Comparison of ENCODE assay signal across 8 mouse cellular contexts in genomic region chr14:33247623-33248022, GRCm38 (mm10). TPM values are rescaled to one million over a fixed set of nuclear protein-coding genes. Genes with fewer than 3 reads are reported as not detected.
DNase-seq lines count a peak whose midpoint lies in the region; ATAC-seq lines count a peak whose summit lies in the region.

No protein-coding gene starts in this region.

- no peaks in the 10 kb centered on the region for H3K36me3 ChIP-seq in neural tube, embryonic 15.5 days
- H3K36me3 ChIP-seq in lung, embryonic 15.5 days = no peaks in the 10 kb centered on the region

- H3K9ac ChIP-seq in neural tube, embryonic 15.5 days (replicated peaks) = no peak overlapping the region
- H3K9ac ChIP-seq in lung, embryonic 15.5 days = no peak overlapping the region

- peaks cover 14% of the 10 kb centered on the region for H3K27me3 ChIP-seq in neural tube, embryonic 15.5 days (replicated peaks)
- H3K27me3 ChIP-seq in lung, embryonic 15.5 days = peaks cover 11% of the 10 kb centered on the region; the same call in 1 of the 2 replicates

- no peak overlapping the region for H3K4me3 ChIP-seq in neural tube, embryonic 15.5 days (replicated peaks)
- no peak overlapping the region for H3K4me3 ChIP-seq in brown adipose tissue, adult 24 weeks (ENCODE audit: insufficient read depth, low read depth, low read length)
- H3K4me3 ChIP-seq in lung, embryonic 15.5 days = no peak overlapping the region

- ATAC-seq in neural tube, embryonic 15.5 days (ENCODE audit: low FRiP score) = no peak
- peak; percentile 53; the same call in 1 of the 2 replicates for ATAC-seq in lung, embryonic 15.5 days (ENCODE audit: borderline replicate concordance, extremely low read depth, low FRiP score, low TSS enrichment)
- no peak for ATAC-seq in activated CD4-positive, CD25-positive, alpha-beta regulatory T cell, adult 4 months

- no peaks in the 10 kb centered on the region for H3K9me3 ChIP-seq in neural tube, embryonic 15.5 days (replicated peaks)
- no peaks in the 10 kb centered on the region for H3K9me3 ChIP-seq in lung, embryonic 15.5 days

- 52% methylated on average over 11 of the region's 11 CpGs for WGBS in neural tube, embryonic 15.5 days
- WGBS in lung, embryonic 15.5 days = 23% methylated on average over 11 of the region's 11 CpGs

- H3K4me1 ChIP-seq in neural tube, embryonic 15.5 days = peaks cover 18% of the 10 kb centered on the region
- peaks cover 15% of the 10 kb centered on the region for H3K4me1 ChIP-seq in brown adipose tissue, adult 24 weeks (ENCODE audit: control insufficient read depth, insufficient read depth, insufficient read length, low read length)
- peaks cover 10% of the 10 kb centered on the region for H3K4me1 ChIP-seq in lung, embryonic 15.5 days

- no peak overlapping the region for H3K4me2 ChIP-seq in neural tube, embryonic 15.5 days
- H3K4me2 ChIP-seq in lung, embryonic 15.5 days = no peak overlapping the region

- DNase-seq in neural tube, embryonic 10.5 days (ENCODE audit: extremely low spot score, low spot score) = peak; percentile 32
- peak; percentile 65 to 71 for DNase-seq in gastrocnemius, adult 8-10 months (ENCODE audit: low spot score in 2 of 2)
- peak; percentile 46 for DNase-seq in kidney, postnatal 14 days
- DNase-seq in spleen, postnatal 14 days (ENCODE audit: low spot score in 2 of 2) = no peak

- H3K27ac ChIP-seq in neural tube, embryonic 15.5 days (replicated peaks) = no peak overlapping the region
- H3K27ac ChIP-seq in brown adipose tissue, adult 24 weeks (replicated peaks; ENCODE audit: low read depth, low read length) = peak overlapping the region; percentile 40
- H3K27ac ChIP-seq in lung, embryonic 15.5 days = no peak overlapping the region

RNA-seq across cellular contexts. Expression of gene Arhgap22, which starts 33.8 kb away (rescaled TPM):
- polyA plus RNA-seq in neural tube, embryonic 15.5 days (2015; fragmentation: Nextera tagmentation; extraction: Ambion mirVana) = 3.3 and 3.9 TPM in 2 replicates
- 0.95 and 2.2 TPM in 2 replicates for polyA plus RNA-seq in brown adipose tissue, adult 24 weeks (2012; ENCODE audit: insufficient read depth, insufficient read length, missing spikeins)
- 1 to 10 TPM in 1 of 4 experiments, under 1 TPM in 3; 0.27 to 1.3 (median 0.70) TPM for total RNA-seq in gastrocnemius, adult 8-10 months (2022)
- 8.3 and 10.7 TPM in 2 replicates for polyA plus RNA-seq in lung, embryonic 15.5 days (2015; fragmentation: Nextera tagmentation; extraction: Ambion mirVana)
- under 1 TPM in 1 of 2 experiments, not detected in 1; 0.30 TPM for polyA plus RNA-seq in activated CD4-positive, CD25-positive, alpha-beta regulatory T cell, adult 4 months (2017; shearing (Covaris generic))

Comparison
In these comparisons a context has a peak if more than half of its experiments do, and no peak if none do; other contexts are left out.
1. DNase-seq: peak in neural tube, embryonic 10.5 days (single experiment), gastrocnemius, adult 8-10 months (2 of 2) and kidney, postnatal 14 days (single experiment); none in spleen, postnatal 14 days (0 of 2).